Mouse (Mus musculus): ENCODE measurements at regions not wholly inside any gene's neighbourhood (a gene's known extent, or its start where the extent isn't known, plus 50 kb on each side); places are given as distances from the start of the nearest gene placed in this dataset.

DNA sequence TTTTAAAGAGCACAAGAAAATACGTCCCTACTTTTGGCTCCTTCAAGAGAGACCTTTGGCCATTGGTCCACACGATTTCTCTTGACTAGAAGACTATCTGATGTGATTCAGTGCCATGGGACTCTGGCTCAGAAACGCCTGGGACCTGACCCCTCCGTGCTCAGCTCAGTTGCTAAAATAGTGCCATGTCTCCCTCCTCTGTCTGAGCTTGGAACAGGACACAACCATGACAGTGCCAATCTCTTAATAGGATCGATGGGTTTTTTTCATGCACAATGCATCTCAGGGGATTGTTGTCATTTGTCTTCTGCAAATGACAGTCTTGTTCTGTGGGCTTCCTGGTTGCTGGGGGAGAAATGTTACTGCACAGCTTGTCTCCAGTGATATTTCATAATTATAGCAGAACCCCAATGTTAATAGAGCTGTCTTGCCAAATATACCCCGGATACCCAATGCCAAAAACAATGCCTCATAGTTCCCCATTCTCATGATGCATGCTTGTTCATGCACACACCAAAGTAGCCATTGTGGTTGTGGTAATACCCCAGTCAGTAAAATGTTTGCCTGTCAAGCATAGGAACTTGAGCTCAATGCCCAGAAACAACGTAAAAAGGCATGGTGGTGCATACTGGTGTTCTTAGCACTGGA, 216.7 kb upstream of the Ercc4 start:
- TF ChIP-seq MAZ (IDR thresholded peaks at IDR 0.05; ENCODE audit: low read depth, low read length) (no peak), CTCF (IDR thresholded peaks at IDR 0.05 in 2 of 3, conservative IDR thresholded peaks at IDR 0.05 in 1 of 3; ENCODE audit: control insufficient read depth in 1 of 3, insufficient read depth in 1 of 3, low read depth in 2 of 3, low read length in 3 of 3, poor library complexity in 1 of 3, severe bottlenecking in 1 of 3) (no peak), ZMIZ1 (IDR thresholded peaks at IDR 0.05; ENCODE audit: low read depth, low read length) (no peak), POLR2A (IDR thresholded peaks at IDR 0.05; ENCODE audit: control insufficient read depth in 1 of 2, insufficient read depth in 1 of 2, low read depth in 1 of 2, low read length in 2 of 2, poor library complexity in 1 of 2) (no peak), KAT2A (conservative IDR thresholded peaks at IDR 0.05; ENCODE audit: low read depth, low read length) (no peak), USF1 (IDR thresholded peaks at IDR 0.05; ENCODE audit: low read depth, low read length) (no peak)
